Mouse (Mus musculus): ENCODE measurements around the gene Aqp1.

Gene Aqp1

DNA sequence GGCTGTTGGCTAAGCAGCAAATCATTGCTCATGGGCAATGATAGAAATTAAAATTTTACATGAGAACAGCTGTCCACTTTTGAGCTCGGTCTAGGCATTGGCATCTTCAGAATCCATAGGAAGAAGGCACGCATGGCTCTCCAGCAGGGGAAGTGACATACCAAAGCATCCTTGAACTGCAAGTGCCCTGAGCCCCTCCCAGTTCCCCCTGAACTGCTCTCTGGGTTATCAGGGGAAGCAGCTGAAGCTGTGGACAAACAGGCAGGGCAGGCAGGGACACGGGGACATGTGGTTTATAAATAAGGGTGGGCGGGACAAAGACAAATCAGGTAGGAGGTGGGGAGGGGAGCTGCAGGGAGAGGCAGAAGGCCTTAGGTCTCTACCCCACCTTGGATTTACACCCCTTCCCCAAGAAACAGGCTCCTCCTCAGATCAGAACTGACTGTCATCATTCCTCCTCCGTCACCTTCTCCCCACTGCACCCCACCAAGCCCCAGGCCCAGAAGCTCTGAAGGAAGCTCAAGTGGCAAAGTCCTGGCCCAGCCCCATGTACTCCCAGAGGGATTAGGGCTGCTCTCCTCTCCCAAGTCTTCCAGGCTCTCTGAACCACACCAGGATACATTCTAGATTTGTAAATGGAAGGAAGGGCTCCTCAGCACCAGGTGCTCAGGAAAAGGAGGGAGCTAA lies 19.9 kb downstream of the Aqp1 start:
- DNase-seq (ENCODE audit: extremely low read depth, low read depth), result peak; percentile 80

- no peak for DNase-seq (ENCODE audit: extremely low read depth, low read depth)
Measured at GRCm38 (mm10) chr6:55356976-55357635, 20.9 kb downstream of the Aqp1 start.

- no peak for DNase-seq (ENCODE audit: extremely low read depth, low read depth)
Measured at GRCm38 (mm10) chr6:55357636-55358031, 21.4 kb downstream of the Aqp1 start.

DNA sequence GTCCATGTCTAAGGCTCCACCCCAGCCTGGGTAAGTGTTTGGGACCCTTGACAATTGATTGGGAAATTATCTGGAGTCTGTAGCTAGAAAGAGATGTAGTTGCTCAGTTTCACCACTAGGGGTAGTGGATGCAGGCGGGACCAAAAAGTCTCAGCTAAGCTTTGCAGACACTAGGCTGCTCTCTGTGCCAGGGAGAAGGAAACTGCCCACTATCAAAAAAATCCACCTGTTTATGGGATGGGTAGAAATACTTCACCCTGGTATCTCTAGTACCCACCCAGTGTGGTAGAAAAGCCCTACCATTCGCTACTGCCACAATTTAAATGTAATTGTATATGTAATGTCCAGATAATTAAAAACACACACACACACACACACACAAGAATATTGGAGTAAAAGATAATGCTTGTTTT lies 22.5 kb downstream of the Aqp1 start:
- peak; percentile 83 for DNase-seq (ENCODE audit: extremely low read depth, low read depth)

DNA sequence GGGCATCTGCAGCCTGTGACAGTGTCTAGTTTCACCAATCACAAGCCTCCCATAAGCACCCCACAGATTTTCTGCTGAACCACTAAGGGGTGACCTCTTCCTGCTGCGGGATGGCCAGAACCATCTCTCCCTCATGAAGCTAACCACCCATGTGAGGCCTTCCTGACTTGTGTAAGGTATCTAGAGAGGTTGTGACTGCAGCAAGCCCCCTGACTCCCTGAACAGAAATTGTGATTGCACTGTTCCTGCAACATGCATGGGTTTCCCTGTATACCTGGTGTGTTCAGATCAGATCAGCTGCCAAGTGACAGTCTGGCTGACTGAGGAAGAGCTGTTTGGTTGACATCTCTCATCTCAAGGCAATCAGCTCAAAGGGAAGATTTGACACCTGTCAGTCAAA lies 26.4 kb downstream of the Aqp1 start:
- DNase-seq (ENCODE audit: extremely low read depth, low read depth), result no peak

DNA sequence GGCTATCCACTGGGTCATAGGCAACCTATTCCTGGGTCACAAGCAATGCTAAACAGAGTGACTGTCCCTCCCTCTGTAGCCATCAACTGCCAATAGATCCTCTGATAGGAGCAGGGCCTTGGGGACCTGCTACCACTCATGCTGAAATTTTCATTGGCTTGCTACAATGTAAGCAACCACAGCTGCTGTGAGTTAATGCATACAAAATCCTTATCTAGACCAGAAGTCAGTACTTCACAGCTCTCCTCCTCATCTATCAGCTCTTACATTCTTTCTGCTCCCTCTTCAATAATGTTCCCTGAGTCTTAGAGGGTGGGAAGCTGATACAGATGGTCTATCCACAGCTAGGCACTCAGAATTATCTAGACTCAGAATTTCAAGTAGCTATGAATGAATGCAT lies 30.9 kb downstream of the Aqp1 start:
- no peak for DNase-seq (ENCODE audit: extremely low read depth, low read depth)

DNA sequence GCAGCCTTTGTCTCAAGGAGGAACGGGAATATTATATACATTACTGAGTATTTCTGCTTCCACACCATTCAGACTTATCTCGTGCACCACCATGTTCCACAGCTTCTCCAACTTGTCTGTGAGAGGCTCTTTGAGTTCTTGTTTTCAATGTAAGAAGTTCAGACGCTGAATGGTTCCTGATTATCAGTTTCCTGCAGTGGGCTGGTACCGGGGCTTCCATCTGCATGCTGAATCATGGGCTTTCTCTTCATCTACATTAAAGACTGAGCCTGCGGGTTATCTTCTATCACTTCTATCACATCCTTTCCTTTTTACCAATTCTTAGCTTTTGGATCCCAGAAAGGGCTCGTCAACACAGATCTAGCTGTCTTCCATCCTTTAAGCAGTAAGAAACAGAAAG lies 34.6 kb downstream of the Aqp1 start:
- DNase-seq (ENCODE audit: extremely low read depth, low read depth), result peak; percentile 93

DNA sequence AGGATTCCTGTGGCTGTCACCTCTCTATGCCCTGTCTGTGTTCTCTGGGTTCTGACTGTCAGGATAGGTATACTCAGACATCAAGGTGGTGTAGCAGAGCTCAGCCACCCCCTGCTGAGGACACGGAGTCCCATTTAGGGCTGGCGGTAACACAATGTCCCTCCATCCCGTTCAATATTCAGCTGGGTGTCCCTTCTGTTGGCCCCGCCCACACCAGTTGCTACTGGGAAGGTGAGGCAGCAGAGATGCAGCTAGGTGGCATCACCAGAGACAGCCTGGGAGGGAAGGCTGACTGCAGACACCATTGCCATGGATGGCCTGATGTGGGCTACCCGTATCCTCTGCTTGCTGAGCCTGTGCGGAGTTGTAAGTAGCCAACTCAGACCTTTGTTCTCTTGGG lies 39.8 kb downstream of the Aqp1 start, which contains the start of gene Ghrhr:
Gene Ghrhr (plus strand): TSS at position 220 of the 400 bp plus-strand sequence.
- no peak for DNase-seq (ENCODE audit: extremely low read depth, low read depth)

- no peak for DNase-seq (ENCODE audit: extremely low read depth, low read depth)
Measured at GRCm38 (mm10) chr6:55376511-55376910, 40.3 kb downstream of the Aqp1 start.

DNA sequence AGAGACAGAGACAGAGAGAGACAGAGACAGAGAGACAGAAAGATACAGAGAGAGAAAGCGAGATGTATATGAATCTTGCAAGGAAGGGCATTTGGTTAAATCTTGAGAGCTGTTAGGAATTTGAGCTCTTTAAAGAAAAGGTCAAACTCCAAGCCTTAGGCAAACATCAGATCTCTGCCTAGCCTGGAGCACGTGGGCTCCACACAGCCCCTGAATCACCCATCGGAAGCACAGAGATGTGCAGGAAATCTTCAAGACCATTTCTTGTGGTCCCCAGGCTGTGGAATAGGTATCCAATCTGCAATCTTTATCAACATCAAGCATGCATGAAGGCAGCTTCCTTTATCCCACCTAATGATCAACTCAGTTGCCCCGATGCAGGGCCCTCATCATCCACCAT lies 41.2 kb downstream of the Aqp1 start:
- DNase-seq (ENCODE audit: extremely low read depth, low read depth), result no peak

DNA sequence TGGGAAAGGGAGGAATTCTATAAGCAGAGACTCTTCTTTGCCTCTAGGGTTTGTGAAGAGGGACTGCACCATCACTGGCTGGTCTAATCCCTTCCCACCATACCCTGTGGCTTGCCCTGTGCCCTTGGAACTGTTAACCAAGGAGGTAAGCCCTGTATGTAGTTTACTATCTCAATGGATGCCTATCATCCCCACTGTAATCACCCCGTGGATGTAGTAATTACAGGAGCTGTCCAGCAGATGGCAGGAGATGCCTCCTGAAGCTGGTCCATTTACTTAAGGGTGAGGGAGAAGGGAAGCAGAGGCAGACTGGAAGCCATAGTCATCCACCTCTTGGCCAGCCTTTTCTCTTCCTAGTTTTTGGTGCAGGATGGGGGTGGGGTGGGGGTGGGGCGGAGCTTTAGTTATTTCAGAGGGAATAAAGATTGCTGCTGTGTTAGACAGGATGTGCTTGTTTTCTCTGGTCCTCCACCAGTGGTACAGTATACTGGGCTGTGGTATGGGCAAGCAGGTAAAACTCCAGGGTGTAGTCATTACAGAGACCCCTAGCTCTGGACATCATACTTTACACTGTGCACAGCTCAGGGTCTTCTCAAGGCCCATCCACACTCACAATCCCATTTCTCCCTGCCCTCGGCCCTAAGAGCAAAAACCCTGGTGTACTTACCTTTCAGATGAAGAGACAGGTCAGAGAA lies 43.6 kb downstream of the Aqp1 start:
- no peak for DNase-seq (ENCODE audit: extremely low read depth, low read depth)

DNA sequence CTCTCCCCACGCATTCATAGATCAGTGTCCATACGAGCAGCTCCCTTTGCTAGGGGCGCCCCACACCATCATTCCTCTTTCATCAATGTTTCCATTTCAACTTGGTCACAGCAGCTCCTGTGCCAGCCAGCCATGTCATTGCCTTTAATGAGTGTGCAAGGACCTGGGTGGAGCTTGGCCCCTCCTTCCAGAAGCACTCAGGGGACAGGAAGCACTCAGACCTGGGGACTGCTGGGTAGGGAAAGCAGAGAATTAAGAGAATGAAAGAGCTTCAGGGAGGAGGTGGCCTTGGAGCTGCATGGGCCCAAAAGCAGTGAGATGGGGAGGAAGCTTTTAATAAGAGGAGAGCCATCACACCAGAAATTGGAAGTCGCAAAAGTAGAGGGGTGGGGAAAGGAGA lies 45.7 kb downstream of the Aqp1 start:
- no peak for DNase-seq (ENCODE audit: extremely low read depth, low read depth)

DNA sequence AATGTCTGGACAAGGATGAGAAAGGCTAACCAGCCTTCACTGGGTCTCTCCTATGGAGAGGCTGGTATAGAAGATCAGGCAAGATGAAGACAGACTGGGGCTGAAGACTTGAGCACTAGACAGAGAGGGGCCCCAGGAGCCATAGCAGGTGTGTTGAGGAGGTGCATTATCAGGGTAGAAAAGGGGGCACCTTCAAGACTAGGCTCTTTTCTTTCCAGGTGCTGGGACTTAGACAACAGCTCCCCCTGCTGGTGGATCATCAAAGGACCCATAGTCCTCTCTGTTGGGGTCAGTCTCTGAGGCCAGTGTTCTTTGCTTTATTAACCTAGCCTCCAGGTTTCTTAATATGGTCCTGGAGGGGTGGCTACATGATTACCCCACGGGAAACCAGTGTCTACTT lies 47.7 kb downstream of the Aqp1 start:
- peak; percentile 18 for DNase-seq (ENCODE audit: extremely low read depth, low read depth)

GRCm38 (mm10) chr6:55384356-55384951 lies 48.2 kb downstream of the Aqp1 start:
- no peak for DNase-seq (ENCODE audit: extremely low read depth, low read depth)

- DNase-seq (ENCODE audit: extremely low read depth, low read depth), result no peak
Measured at GRCm38 (mm10) chr6:55388546-55389169, 52.4 kb downstream of the Aqp1 start.

DNA sequence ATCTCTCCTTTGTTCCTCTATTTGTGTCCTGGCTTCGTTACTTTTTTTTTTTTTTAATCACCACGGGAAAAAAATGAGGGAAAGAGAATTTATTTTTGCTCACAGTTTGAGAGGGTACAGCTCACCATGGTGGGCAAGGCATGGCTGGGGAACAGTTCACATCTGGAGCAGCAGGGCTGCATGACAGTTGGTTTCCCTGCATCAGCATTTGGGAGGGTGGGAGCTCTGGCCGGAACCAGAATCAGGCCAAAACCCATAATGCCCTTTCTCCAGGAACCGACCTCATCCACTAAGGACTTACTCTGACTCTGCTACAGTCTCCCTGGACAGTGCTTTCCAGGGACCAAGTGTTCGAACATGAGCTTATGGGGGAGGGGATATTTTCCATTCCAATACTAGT lies 53.1 kb downstream of the Aqp1 start:
- no peak for DNase-seq (ENCODE audit: extremely low read depth, low read depth)

GRCm38 (mm10) chr6:55391814-55392213 lies 55.6 kb downstream of the Aqp1 start:
- DNase-seq (ENCODE audit: extremely low read depth, low read depth), result no peak

GRCm38 (mm10) chr6:55392453-55392852 lies 56.2 kb downstream of the Aqp1 start:
- peak; percentile 33 for DNase-seq (ENCODE audit: extremely low read depth, low read depth)

GRCm38 (mm10) chr6:55394854-55395253 lies 58.6 kb downstream of the Aqp1 start:
- no peak for DNase-seq (ENCODE audit: extremely low read depth, low read depth)

DNA sequence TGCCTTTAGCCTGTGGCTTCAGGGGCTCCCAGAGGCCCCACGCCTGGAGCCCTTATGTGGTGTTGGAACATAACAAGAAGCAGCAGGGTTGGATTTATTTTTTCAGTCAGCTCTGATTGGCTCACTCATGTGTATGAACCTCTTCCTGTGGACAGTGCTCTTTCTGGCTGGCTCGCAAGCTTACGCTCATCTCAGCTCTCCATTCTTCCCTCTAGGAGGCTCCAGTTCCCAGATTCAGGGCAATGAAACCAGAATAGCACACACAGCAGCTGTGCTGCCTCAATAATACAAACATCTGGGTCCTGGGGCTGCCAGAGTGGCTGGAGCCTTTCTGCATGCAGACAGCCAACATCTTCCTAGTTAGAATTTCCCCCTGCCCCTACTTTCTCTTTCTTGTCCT lies 59.9 kb downstream of the Aqp1 start:
- DNase-seq (ENCODE audit: extremely low read depth, low read depth), result no peak

DNA sequence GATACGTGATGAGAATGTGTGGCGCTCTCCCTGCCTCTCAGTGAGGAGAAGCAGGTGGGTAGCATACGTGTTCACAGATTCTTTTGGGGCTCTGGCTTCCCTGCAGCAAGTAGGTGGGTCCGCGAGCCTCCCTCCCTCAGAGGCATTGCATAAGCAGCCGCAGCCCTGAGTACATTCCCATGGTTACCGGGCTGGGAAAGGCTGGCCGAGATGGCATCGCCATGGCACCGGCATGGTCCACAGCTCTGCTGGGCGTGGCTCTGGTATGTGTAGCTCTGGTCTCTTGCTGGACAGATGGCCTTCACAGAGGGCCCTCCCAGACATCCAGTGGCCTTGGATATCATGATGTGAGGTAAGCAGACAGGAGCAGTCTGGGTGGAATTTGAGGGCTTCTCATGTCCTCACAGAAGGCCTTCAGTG lies 60.4 kb downstream of the Aqp1 start:
- no peak for DNase-seq (ENCODE audit: extremely low read depth, low read depth)
